Mouse (Mus musculus): ENCODE results near the gene Map1a. TPM values are rescaled to one million over a fixed set of nuclear protein-coding genes. Genes with fewer than 3 reads are reported as not detected.

Map1a gene
- total RNA-seq, 4 experiments from 2014 or later, result 10.4 to 17.5 (median 12.5) TPM

- DNase-seq, result no peak
Measured at GRCm38 (mm10) chr2:121316278-121316677, 26.9 kb downstream of the Map1a start.

- no peak for DNase-seq
Measured at GRCm38 (mm10) chr2:121323041-121323440, 33.6 kb downstream of the Map1a start.

- DNase-seq, result no peak
Measured at GRCm38 (mm10) chr2:121323693-121324470, 34.5 kb downstream of the Map1a start.

- no peak for DNase-seq
Measured at GRCm38 (mm10) chr2:121329492-121329891, 40.1 kb downstream of the Map1a start.

- DNase-seq, result no peak
Measured at GRCm38 (mm10) chr2:121339057-121339456, 49.7 kb downstream of the Map1a start.

- DNase-seq, result no peak
Measured at GRCm38 (mm10) chr2:121353156-121353555, 63.8 kb downstream of the Map1a start.

GRCm38 (mm10) chr2:121354378-121354777 is 65.0 kb downstream of the Map1a start:
- no peak for DNase-seq

- peak; percentile 95 for DNase-seq
Measured at GRCm38 (mm10) chr2:121354820-121355592, 65.6 kb downstream of the Map1a start, which contains the start of gene Ppip5k1. Ppip5k1 (minus strand) TSS chr2:121355396.

- no peak for DNase-seq
Measured at GRCm38 (mm10) chr2:121357494-121357893, 68.1 kb downstream of the Map1a start, which contains the start of gene Ckmt1. Ckmt1 (plus strand) TSS chr2:121357714.

GRCm38 (mm10) chr2:121357961-121358360 is 68.6 kb downstream of the Map1a start:
- no peak for DNase-seq

GRCm38 (mm10) chr2:121358381-121358780 is 69.0 kb downstream of the Map1a start:
- DNase-seq, result peak; percentile 18

GRCm38 (mm10) chr2:121359461-121359860 is 70.1 kb downstream of the Map1a start:
- DNase-seq, result no peak

Other genes starting within 250 kb of the Map1a start
- under 1 TPM in 2 of 4 experiments, not detected in 2; 0.12 TPM for gene Tgm5, start 203.8 kb upstream of the Map1a start, total RNA-seq (2022)
- under 1 TPM in 1 of 4 experiments, not detected in 3; 0.31 TPM for gene Tgm7, start 179.8 kb upstream of the Map1a start, total RNA-seq (2022)
- gene Adal, start 149.2 kb upstream of the Map1a start, total RNA-seq (2022), result 10 to 100 TPM; 20.0 to 26.3 (median 25.4) TPM
- 10 to 100 TPM in 3 of 4 experiments, 1 to 10 TPM in 1; 9.3 to 11.4 (median 11.2) TPM for gene Lcmt2, start 148.9 kb upstream of the Map1a start, total RNA-seq (2022)
- gene Tubgcp4, start 118.9 kb upstream of the Map1a start, total RNA-seq (2022), result 10 to 100 TPM; 43.8 to 53.2 (median 44.6) TPM
- gene Zscan29, start 118.5 kb upstream of the Map1a start, total RNA-seq (2022), result 10 to 100 TPM; 16.8 to 19.6 (median 18.6) TPM
- 100 to 1,000 TPM in 1 of 4 experiments, 10 to 100 TPM in 3; 81.3 to 124 (median 91.5) TPM for gene Trp53bp1, start 18.2 kb upstream of the Map1a start, total RNA-seq (2022)
- 10 to 100 TPM; 46.6 to 69.1 (median 53.0) TPM for gene Ppip5k1, start 65.8 kb downstream of the Map1a start, total RNA-seq (2022)
- gene Ckmt1, start 68.1 kb downstream of the Map1a start, total RNA-seq (2022), result 10 to 100 TPM in 3 of 4 experiments, 1 to 10 TPM in 1; 9.9 to 15.5 (median 12.2) TPM
- gene Strc, start 97.6 kb downstream of the Map1a start, total RNA-seq (2022), result 1 to 10 TPM in 1 of 4 experiments, under 1 TPM in 1, not detected in 2; 0.81 to 1.4 TPM
- 100 to 1,000 TPM; 426 to 490 (median 434) TPM for gene Pdia3, start 124.2 kb downstream of the Map1a start, total RNA-seq (2022)
- gene Catsper2, start 124.2 kb downstream of the Map1a start, total RNA-seq (2022), result 1 to 10 TPM; 2.2 to 4.1 (median 2.9) TPM
- under 1 TPM in 3 of 4 experiments, not detected in 1; 0.24 to 0.74 (median 0.62) TPM for gene Ell3, start 154.7 kb downstream of the Map1a start, total RNA-seq (2022)
- gene Serf2, start 159.6 kb downstream of the Map1a start, total RNA-seq (2022), result 100 to 1,000 TPM; 249 to 360 (median 257) TPM
- gene Hypk, start 163.7 kb downstream of the Map1a start, total RNA-seq (2022), result 10 to 100 TPM; 14.2 to 53.3 (median 35.7) TPM
- gene Serinc4, start 167.2 kb downstream of the Map1a start, total RNA-seq (2022), result under 1 TPM; 0.20 to 0.75 (median 0.28) TPM
- 10 to 100 TPM; 38.2 to 44.8 (median 40.2) TPM for gene Mfap1b, start 184.5 kb downstream of the Map1a start, total RNA-seq (2022)
- 10 to 100 TPM; 31.3 to 37.9 (median 35.5) TPM for gene Mfap1a, start 217.1 kb downstream of the Map1a start, total RNA-seq (2022)
- 1 to 10 TPM; 2.6 to 6.1 (median 4.4) TPM for gene Wdr76, start 217.1 kb downstream of the Map1a start, total RNA-seq (2022)

All from adrenal gland, adult 8-10 months (tissue).